Mouse (Mus musculus) bone marrow macrophage, adult 2 months (primary cell): Measurements from ENCODE around the gene Nme7.

Source experiments
- CTCF ChIP-seq: IDR thresholded peaks from 2 replicates; pipeline ENCODE4 v1.5.1; 2012; ENCODE audit warnings: low read depth, mild to moderate bottlenecking, low read length, moderate library complexity
- POLR2A ChIP-seq: IDR thresholded peaks from 2 replicates; pipeline ENCODE4 v1.6.1; 2012; ENCODE audit warnings: mild to moderate bottlenecking, low read depth, low read length, borderline replicate concordance

- TF ChIP-seq POLR2A = no peak
- TF ChIP-seq CTCF = no peak
Observed at GRCm38 (mm10) chr1:164482833-164483232, 178.9 kb downstream of the Nme7 start.
